Mouse (Mus musculus) embryonic facial prominence, embryonic 14.5 days (tissue): ENCODE data around the gene Vars2. TPM values are rescaled to one million over a fixed set of nuclear protein-coding genes. Genes with fewer than 3 reads are reported as not detected.

Experiments used
- ATAC-seq: fragments of 200-750 bp; cut with Nextera tagmentation; 2 replicates; pipeline ENCODE4 v1.8.0; 2017; ENCODE audit warnings: low read depth, moderate number of reproducible peaks, moderate TSS enrichment
- DNase-seq: peaks from one replicate; pipeline ENCODE4 v3.0.0-alpha.2; 2015; ENCODE audit warnings: low spot score
- H3K27ac ChIP-seq: fragments of 300-500 bp; sonication (generic); replicated peaks from 2 replicates; pipeline ENCODE4 v1.5.1; 2014; ENCODE audit warnings: low read depth, mild to moderate bottlenecking, low read length, moderate library complexity
- H3K27me3 ChIP-seq: fragments of 300-500 bp; sonication (generic); replicated peaks from 2 replicates; pipeline ENCODE4 v1.6.1; 2014; ENCODE audit warnings: low read length; ENCODE audit not compliant: control insufficient read depth, insufficient read depth
- H3K36me3 ChIP-seq: fragments of 300-500 bp; sonication (generic); 2 replicates; pipeline ENCODE4 v1.6.1; 2014; ENCODE audit warnings: low read length, mixed read lengths; ENCODE audit not compliant: control insufficient read depth, insufficient read depth
- H3K4me1 ChIP-seq: fragments of 300-500 bp; sonication (generic); 2 replicates; pipeline ENCODE4 v1.6.1; 2014; ENCODE audit warnings: antibody characterized with exemption, low read length; ENCODE audit not compliant: control insufficient read depth, insufficient read depth
- H3K4me2 ChIP-seq: fragments of 300-500 bp; sonication (generic); 2 replicates; pipeline ENCODE4 v1.6.1; 2014; ENCODE audit warnings: low read depth, mild to moderate bottlenecking, low read length, moderate library complexity, mixed read lengths
- H3K4me3 ChIP-seq: fragments of 300-500 bp; sonication (generic); 2 replicates; pipeline ENCODE4 v1.5.1; 2014; ENCODE audit warnings: low read depth, mild to moderate bottlenecking, low read length
- H3K9ac ChIP-seq: fragments of 300-500 bp; sonication (generic); 2 replicates; pipeline ENCODE4 v1.6.1; 2014; ENCODE audit warnings: low read depth, mild to moderate bottlenecking, low read length, moderate library complexity, mixed read lengths
- H3K9me3 ChIP-seq: fragments of 300-500 bp; sonication (generic); 2 replicates; pipeline ENCODE4 v1.6.1; 2016; ENCODE audit warnings: low read length; ENCODE audit not compliant: control insufficient read depth
- WGBS: fragments of 180-500 bp; shearing (Covaris S2); extraction: QIAGEN DNeasy Blood & Tissue Kit; methylation state at CpG from one replicate; pipeline ENCODE4 v1.1.7; 2014; 5-methylcytosine and 5-hydroxymethylcytosine counted together
- polyA plus RNA-seq: library from polyadenylated mRNA; unstranded; fragments of >200 nt; fragmentation: Nextera tagmentation; extraction: Ambion mirVana; gene quantifications from 2 replicates; pipeline ENCODE4 v1.2.1, GENCODE M21; 2014

Vars2 gene
- polyA plus RNA-seq, 1 experiment from 2014 or later = 15.1 TPM

DNA sequence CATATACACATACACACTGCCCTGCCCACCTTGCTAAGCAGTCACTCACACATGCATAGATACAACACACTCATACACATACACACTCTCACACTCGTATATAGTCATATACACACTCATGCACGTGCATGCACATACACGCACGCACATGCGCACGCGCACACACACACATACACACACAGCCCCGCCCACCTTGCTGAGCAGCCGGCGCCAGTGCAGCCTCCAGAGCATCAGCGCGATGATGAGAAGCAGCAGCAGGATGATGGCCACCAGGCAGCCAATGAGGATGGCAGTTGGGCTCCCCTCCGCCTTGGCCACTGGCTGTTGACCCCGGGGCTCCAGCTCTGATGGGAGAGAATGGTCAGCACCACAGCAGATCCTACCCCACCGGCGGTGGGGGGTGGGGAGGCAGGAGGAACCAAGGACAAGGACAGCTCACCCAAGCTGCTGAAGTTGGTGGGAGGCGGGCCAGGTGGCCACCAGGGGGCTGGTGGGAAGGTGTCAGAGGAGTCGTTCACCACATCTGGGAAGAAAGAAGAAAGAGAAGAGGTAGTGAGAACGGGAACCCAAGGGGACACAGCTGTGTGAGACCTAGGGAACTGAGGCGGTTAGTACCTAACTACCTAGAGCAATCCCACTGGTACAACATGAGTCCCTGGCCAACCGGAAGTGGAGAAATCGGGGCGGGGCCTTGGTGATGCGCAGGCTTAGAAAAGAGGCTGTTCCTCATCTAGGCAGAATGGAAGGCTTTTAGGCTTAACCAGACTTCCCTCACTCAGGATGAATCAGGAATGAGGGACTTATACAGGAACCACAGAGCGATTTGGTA lies 21.2 kb upstream of the Vars2 start:
- Histone ChIP-seq H3K36me3 (peaks cover 100% of the 10 kb centered on the region), H3K27ac (no peak overlapping the region)
- no peak for DNase-seq

DNA sequence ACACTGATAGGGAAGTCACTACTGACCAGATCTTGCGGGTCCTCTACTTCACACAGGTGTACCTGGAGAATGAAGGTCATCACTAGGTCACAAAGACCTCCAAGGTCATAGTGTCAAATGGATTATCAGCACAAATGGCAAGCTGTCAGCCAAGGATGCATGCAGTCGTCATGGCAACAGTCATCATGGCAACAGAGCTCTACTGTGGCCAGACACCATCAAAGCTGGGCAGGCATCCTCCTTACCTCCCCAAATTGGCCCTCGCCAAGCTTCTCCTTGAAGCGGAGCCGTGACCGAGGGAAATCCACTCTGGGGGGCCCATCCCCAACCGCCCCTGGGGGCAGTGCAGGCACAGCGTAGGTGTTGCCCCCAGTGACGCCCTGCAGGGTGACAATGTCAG lies 17.7 kb upstream of the Vars2 start:
- H3K27ac ChIP-seq = no peak overlapping the region
- H3K4me2 ChIP-seq = no peak overlapping the region
- peaks cover 95% of the 10 kb centered on the region for H3K36me3 ChIP-seq
- no peak overlapping the region for H3K9ac ChIP-seq
- H3K4me1 ChIP-seq = no peaks in the 10 kb centered on the region
- H3K27me3 ChIP-seq = no peaks in the 10 kb centered on the region
- WGBS = 76% methylated on average over 9 of the region's 9 CpGs
- H3K9me3 ChIP-seq = no peaks in the 10 kb centered on the region
- ATAC-seq = no peak
- no peak for DNase-seq
- no peak overlapping the region for H3K4me3 ChIP-seq

More for the DNA sequence above, 21.2 kb upstream of the Vars2 start:
- 91% methylated on average over 25 of the region's 25 CpGs for WGBS
- no peak overlapping the region for H3K9ac ChIP-seq
- H3K9me3 ChIP-seq = no peaks in the 10 kb centered on the region
- ATAC-seq = no peak
- no peaks in the 10 kb centered on the region for H3K4me1 ChIP-seq
- no peaks in the 10 kb centered on the region for H3K27me3 ChIP-seq
- H3K4me3 ChIP-seq = no peak overlapping the region
- H3K4me2 ChIP-seq = no peak overlapping the region

DNA sequence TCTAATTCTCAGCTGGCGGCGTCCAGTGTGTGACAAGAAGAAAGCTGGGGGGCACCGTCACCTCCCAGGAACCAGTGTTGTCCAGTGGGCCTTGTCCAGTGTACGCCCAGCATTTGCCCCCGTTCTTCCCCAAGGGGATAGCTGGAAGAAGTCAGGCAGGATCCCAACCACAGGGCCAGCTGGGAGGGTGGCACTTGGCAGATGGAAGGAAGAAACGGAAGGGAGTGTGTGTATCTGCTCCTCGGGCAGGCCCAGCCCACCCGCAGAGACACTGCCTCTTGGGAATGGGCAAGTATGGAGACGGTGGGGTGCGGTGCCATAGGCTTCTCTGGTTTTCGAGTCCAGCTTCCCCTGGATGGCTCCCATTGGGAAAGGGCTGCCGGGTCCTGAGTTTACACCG lies 14.6 kb upstream of the Vars2 start:
- 82% methylated on average over 13 of the region's 13 CpGs for WGBS
- Histone ChIP-seq H3K4me1 (no peaks in the 10 kb centered on the region), H3K9ac (no peak overlapping the region), H3K4me2 (no peak overlapping the region), H3K36me3 (peaks cover 65% of the 10 kb centered on the region), H3K4me3 (no peak overlapping the region), H3K27ac (no peak overlapping the region), H3K27me3 (no peaks in the 10 kb centered on the region), H3K9me3 (no peaks in the 10 kb centered on the region)
- ATAC-seq (no peak), DNase-seq (no peak)

DNA sequence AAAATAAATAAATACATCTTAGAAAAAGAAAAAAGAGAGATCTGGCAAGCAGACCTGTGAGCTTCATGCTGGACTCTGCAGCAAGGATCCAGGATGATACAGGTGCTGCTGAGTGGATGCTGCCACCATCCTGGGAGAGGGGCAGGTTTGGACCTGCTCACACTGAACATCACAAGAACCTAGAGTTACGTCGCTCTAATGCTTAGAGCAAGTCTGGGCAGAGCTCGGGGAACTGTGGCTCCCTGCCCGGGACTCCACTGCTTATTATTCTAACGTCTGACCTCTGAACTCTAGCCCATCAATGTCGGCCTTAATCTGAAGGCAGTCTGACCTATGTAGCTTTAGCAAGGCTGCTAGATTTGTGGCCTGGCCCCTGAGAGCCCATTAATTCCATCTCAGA lies 13.2 kb upstream of the Vars2 start:
- peak; percentile 70 for DNase-seq
- H3K27me3 ChIP-seq = no peaks in the 10 kb centered on the region
- ATAC-seq = peak; percentile 58; the same call in 1 of the 2 replicates
- H3K9me3 ChIP-seq = no peaks in the 10 kb centered on the region
- H3K4me2 ChIP-seq = no peak overlapping the region
- H3K4me1 ChIP-seq = no peaks in the 10 kb centered on the region
- H3K4me3 ChIP-seq = no peak overlapping the region
- WGBS = 14% methylated on average over 6 of the region's 6 CpGs
- peaks cover 51% of the 10 kb centered on the region for H3K36me3 ChIP-seq
- no peak overlapping the region for H3K27ac ChIP-seq
- H3K9ac ChIP-seq = no peak overlapping the region

DNA sequence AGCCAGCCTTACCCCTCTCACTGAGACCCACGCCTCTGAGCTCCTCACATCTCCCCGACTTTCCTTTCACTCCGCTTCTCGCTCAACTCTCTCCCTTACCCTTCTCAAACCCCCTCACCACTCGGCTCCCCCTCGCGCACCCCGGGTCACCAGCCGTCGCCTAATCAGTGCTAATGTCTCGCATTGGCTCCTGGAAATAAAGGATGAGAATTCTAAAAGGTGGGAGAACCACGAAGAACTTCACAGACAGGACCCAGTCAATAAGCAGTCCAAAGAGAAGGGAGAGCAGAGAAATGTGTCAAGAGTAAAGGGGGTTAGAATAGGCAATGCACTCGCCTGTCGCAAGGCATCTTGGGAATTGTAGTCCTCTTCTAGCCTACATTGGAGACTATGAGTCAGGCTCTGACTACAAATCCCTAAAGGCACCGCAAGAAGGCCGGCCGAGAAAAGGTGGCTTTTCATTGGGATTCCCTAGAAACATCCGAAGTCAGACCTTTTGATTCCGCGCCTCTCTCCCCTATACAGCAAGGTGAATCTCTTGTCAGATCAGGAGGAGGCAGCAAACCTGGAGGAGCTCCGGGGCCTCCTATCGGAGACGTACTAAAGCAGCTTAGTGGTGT lies 6.1 kb upstream of the Vars2 start, which contains the start of gene Gtf2h4:
TSS of gene Gtf2h4 (minus strand) at position 324 of the 620 bp plus-strand sequence.
- ATAC-seq = peak; percentile 99
- peak within 1 kb of the TSS; percentile 56 for H3K4me3 ChIP-seq

DNA sequence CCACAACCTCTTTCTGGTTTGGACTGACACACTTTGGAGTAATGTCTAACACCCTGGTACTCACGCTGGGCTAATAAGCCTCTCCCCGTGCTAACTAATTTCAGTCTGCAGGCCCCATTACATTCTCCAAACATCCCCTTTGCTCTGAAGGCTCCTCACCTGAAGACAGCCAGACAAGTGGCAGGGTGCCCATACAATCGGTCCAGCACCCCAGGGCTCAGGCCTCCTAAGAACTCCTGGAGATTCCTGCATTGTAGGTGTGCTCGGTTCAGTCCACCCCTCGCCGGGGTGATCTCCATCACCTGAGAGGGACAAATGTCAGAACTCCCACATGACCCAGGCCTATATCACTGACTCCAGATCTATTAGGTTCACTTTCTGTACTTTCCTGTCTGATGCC lies 5.1 kb upstream of the Vars2 start:
- no peak overlapping the region for H3K9ac ChIP-seq
- 0 out of 2 replicates have a peak, but pooled peaks cover 4% of the 10 kb centered on the region for H3K4me1 ChIP-seq
- no peak for ATAC-seq
- WGBS = 79% methylated on average over 6 of the region's 6 CpGs
- no peaks in the 10 kb centered on the region for H3K27me3 ChIP-seq
- H3K4me2 ChIP-seq = peak overlapping the region; percentile 79
- H3K9me3 ChIP-seq = no peaks in the 10 kb centered on the region
- DNase-seq = no peak
- no peak overlapping the region for H3K27ac ChIP-seq
- H3K4me3 ChIP-seq = peak overlapping the region; percentile 56; the same call in 1 of the 2 replicates
- peaks cover 12% of the 10 kb centered on the region; the same call in 1 of the 2 replicates for H3K36me3 ChIP-seq

More for the DNA sequence above, 6.1 kb upstream of the Vars2 start, which contains the start of gene Gtf2h4:
- peak; percentile 99 for DNase-seq
- no peaks in the 10 kb centered on the region for H3K9me3 ChIP-seq
- 0 out of 2 replicates have a peak, but pooled peaks cover 4% of the 10 kb centered on the region for H3K4me1 ChIP-seq
- peak within 1 kb of the TSS; percentile 79 for H3K4me2 ChIP-seq
- no peak within 1 kb of the TSS for H3K27ac ChIP-seq
- H3K9ac ChIP-seq = peak within 1 kb of the TSS; percentile 79
- H3K36me3 ChIP-seq = peaks cover 12% of the 10 kb centered on the region; the same call in 1 of the 2 replicates
- H3K27me3 ChIP-seq = no peaks in the 10 kb centered on the region
- 2% methylated on average over 23 of the region's 23 CpGs for WGBS

DNA sequence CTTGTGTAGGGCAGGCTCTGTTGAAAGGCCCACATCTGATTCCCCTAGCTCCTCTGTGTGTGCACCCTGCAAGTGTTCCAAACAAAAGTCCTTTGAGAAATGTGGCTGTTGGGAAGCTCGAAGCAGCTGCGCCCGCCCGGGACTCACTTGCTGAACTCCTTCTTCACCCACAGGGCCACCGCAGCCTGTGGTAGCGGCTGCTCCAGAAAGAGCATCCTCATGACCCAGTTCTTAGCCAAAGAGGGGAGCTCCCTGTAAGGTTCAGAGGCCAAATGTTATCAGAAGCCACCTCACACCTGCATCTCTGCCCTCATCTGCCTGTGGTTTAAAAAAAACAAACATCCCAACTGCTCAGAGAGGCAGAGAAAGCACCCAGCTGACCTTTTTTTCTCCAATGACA lies 4.5 kb upstream of the Vars2 start:
- Histone ChIP-seq H3K4me1 (peaks cover 4% of the 10 kb centered on the region; the same call in 1 of the 2 replicates), H3K4me3 (no peak overlapping the region), H3K4me2 (no peak overlapping the region), H3K9ac (no peak overlapping the region), H3K36me3 (peaks cover 12% of the 10 kb centered on the region; the same call in 1 of the 2 replicates), H3K27ac (no peak overlapping the region), H3K9me3 (no peaks in the 10 kb centered on the region), H3K27me3 (no peaks in the 10 kb centered on the region)
- ATAC-seq (no peak), DNase-seq (no peak)
- 85% methylated on average over 6 of the region's 6 CpGs for WGBS

DNA sequence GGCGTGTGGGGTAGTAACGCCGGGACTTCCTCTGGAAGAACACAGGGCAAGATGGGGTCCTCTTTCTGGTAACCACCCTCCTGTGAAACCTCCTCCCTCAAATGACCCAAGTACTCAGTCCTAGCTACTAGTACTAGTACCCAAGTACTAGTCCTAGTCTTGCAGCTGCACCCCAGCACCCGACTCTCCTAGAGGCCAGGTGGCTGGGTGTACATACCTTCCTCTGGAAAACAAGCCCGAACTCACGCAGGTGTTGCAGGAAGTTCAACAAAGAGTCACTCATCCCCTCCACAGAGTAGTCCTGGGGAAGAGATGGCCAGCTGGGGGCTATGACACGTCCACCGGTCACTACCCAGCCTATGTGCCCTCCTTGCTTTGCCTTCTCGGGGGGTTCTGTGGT lies 2.3 kb upstream of the Vars2 start:
- ATAC-seq (no peak), DNase-seq (no peak)

More for the DNA sequence above, 2.3 kb upstream of the Vars2 start:
- Histone ChIP-seq H3K4me1 (peaks cover 4% of the 10 kb centered on the region; the same call in 1 of the 2 replicates), H3K9ac (no peak overlapping the region), H3K9me3 (no peaks in the 10 kb centered on the region), H3K27ac (no peak overlapping the region), H3K36me3 (peaks cover 22% of the 10 kb centered on the region; the same call in 1 of the 2 replicates), H3K4me3 (no peak overlapping the region), H3K27me3 (no peaks in the 10 kb centered on the region), H3K4me2 (no peak overlapping the region)
- whole genome bisulfite sequencing = 87% methylated on average over 9 of the region's 9 CpGs
